Mouse (Mus musculus) NIH3T3 (cell line): ENCODE data around the gene Gm19410.

Experiments
- DNase-seq: peaks from one replicate; pipeline ENCODE4 v3.0.0-alpha.2; 2012; ENCODE audit warnings: low read depth

The Gm19410 gene

GRCm38 (mm10) chr8:35765499-35766193, at the start of gene Gm19410:
Gm19410 (plus strand) TSS chr8:35765790.
- no peak for DNase-seq

GRCm38 (mm10) chr8:35730776-35731175, 34.8 kb upstream of the Gm19410 start:
- no peak for DNase-seq

- DNase-seq, result peak; percentile 33
These were observed 30.2 kb upstream of the Gm19410 start for GRCm38 (mm10) chr8:35735438-35735837.

- no peak for DNase-seq
These were observed 9.4 kb upstream of the Gm19410 start for GRCm38 (mm10) chr8:35756202-35756601.

- DNase-seq, result no peak
These were observed 570 bp upstream of the Gm19410 start for GRCm38 (mm10) chr8:35765020-35765419.

- no peak for DNase-seq
These were observed 7.9 kb downstream of the Gm19410 start for GRCm38 (mm10) chr8:35773508-35773907.
